Mouse (Mus musculus): Measurements from ENCODE around the gene Ppat. TPM values are rescaled to one million over a fixed set of nuclear protein-coding genes. Genes with fewer than 3 reads are reported as not detected.

Ppat gene
- polyA plus RNA-seq, 1 experiment: 4.0 TPM

DNA sequence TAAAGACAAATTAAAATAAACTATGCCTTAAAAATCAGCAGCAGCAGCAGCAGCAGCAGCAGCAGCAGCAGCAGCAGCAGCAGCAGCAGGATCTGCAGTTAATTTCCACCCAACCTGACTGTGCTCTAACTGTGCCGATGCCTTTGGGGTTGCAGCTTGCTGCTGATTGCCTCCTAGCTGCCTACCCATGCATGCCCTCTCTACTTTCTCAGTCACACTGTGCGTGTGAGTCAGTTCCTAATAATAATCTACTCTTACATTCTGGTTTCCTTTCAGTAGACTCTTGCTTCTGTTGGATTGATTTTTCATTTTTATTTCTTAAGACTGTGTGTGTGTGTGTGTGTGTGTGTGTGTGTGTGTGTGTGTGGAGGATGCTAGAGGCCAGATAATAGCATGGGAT, 58.3 kb downstream of the Ppat start:
- Histone ChIP-seq H3K4me3 (replicated peaks) (no peak overlapping the region), H3K36me3 (replicated peaks; ENCODE audit: low read length) (peaks cover 92% of the 10 kb centered on the region)
- no peak for TF ChIP-seq FLI1 (IDR thresholded peaks at IDR 0.05; ENCODE audit: low read length)
- no peak for TF ChIP-seq GATA1 (IDR thresholded peaks at IDR 0.05; ENCODE audit: borderline replicate concordance, low read length)

DNA sequence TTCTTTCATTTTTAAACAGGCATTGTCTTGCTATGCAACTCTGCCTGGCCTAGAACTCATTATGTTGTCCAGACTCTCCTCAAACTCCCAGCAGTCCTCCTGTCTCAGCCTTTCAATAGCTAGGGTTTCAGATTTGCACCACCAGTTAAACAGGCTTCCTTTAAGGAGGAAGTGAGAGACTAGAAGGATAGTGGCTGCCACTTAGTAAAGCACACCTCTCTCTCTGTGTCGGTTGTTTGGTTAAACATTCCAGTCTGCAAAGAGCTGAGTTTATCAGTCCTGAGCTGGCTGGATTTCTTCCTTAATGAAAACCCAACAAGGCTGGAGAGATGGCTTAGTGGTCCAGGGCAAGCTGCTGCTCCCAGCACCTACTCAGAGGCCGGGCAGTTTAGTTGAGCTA, 58.8 kb downstream of the Ppat start:
- Histone ChIP-seq H3K9me3 (no peaks in the 10 kb centered on the region), H3K4me1 (peaks cover 15% of the 10 kb centered on the region), H3K4me3 (replicated peaks) (no peak overlapping the region), H3K27me3 (replicated peaks) (no peaks in the 10 kb centered on the region), H3K36me3 (replicated peaks; ENCODE audit: low read length) (peaks cover 91% of the 10 kb centered on the region)
- no peak for TF ChIP-seq FLI1 (IDR thresholded peaks at IDR 0.05; ENCODE audit: low read length)
- TF ChIP-seq GATA1 (IDR thresholded peaks at IDR 0.05; ENCODE audit: borderline replicate concordance, low read length): no peak

More for the DNA sequence above, 58.3 kb downstream of the Ppat start:
- H3K27me3 ChIP-seq (replicated peaks): no peaks in the 10 kb centered on the region
- peaks cover 15% of the 10 kb centered on the region for H3K4me1 ChIP-seq
- H3K9me3 ChIP-seq: no peaks in the 10 kb centered on the region

GRCm38 (mm10) chr5:76887011-76887410, 64.4 kb downstream of the Ppat start:
- Histone ChIP-seq H3K27me3 (replicated peaks) (no peaks in the 10 kb centered on the region), H3K9me3 (no peaks in the 10 kb centered on the region), H3K36me3 (replicated peaks; ENCODE audit: low read length) (peaks cover 95% of the 10 kb centered on the region), H3K4me3 (replicated peaks) (no peak overlapping the region), H3K4me1 (0 out of 2 replicates have a peak, but pooled peaks cover 1% of the 10 kb centered on the region)
- TF ChIP-seq FLI1 (IDR thresholded peaks at IDR 0.05; ENCODE audit: low read length): no peak
- TF ChIP-seq GATA1 (IDR thresholded peaks at IDR 0.05; ENCODE audit: borderline replicate concordance, low read length): no peak

DNA sequence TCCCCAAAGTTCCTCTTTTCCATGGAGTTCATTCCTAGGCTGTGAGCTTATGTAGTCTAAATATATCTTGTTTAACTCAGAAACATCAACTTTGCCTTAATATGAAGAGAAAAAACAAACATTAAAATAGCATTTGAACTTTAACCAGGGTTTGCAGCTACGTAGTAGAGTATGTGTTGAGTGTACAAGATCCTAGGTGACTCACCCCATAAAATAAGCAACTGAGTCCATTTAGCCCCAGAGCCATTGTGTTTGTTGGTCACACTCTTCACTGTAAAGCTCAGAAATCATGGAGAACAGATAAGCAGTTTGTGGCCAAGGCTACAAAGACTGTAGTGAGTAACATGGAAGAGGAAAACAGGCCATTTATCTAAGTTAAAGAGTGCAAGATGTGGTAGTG, 67.3 kb downstream of the Ppat start:
- no peak overlapping the region for H3K4me3 ChIP-seq (replicated peaks)
- no peak for TF ChIP-seq FLI1 (IDR thresholded peaks at IDR 0.05; ENCODE audit: low read length)
- TF ChIP-seq GATA1 (IDR thresholded peaks at IDR 0.05; ENCODE audit: borderline replicate concordance, low read length): no peak
- H3K4me1 ChIP-seq: no peaks in the 10 kb centered on the region
- peaks cover 92% of the 10 kb centered on the region for H3K36me3 ChIP-seq (replicated peaks; ENCODE audit: low read length)
- no peaks in the 10 kb centered on the region for H3K9me3 ChIP-seq
- no peaks in the 10 kb centered on the region for H3K27me3 ChIP-seq (replicated peaks)

DNA sequence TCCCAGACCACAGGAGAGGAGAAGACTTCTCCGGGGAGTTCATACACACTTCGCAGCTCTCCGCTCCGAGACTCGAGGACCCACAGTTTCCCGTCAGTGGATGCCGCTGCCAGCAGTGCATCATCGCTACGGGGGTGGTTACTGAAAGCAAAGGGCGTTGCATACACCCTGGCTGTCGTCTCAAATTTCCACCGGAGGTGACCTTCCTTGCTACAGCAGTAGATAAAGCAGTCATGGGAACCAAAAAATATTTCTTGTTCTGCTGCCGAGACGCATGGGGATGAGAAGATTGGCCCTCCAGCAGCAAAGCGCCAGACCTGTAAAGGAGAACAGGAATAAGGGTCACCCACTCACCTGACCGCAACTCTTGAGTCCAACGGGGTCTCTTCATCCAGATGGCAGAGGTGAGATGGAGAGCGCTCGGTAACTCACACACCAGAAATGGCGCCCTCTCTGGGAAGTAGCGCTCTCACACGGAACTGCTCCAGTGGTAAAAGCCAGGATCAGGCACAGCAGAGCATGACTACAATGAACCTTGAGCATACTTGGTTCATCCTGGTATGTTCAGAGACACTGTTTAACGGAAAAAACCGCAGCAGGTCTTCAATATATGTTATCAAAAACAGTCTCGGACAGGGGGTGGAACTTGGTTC, 75.1 kb downstream of the Ppat start:
- H3K9me3 ChIP-seq: no peaks in the 10 kb centered on the region
- H3K36me3 ChIP-seq (replicated peaks; ENCODE audit: low read length): peaks cover 94% of the 10 kb centered on the region
- H3K4me1 ChIP-seq: no peaks in the 10 kb centered on the region
- TF ChIP-seq GATA1 (IDR thresholded peaks at IDR 0.05; ENCODE audit: borderline replicate concordance, low read length) (no peak), FLI1 (IDR thresholded peaks at IDR 0.05; ENCODE audit: low read length) (no peak)
- H3K4me3 ChIP-seq (replicated peaks): no peak overlapping the region
- no peaks in the 10 kb centered on the region for H3K27me3 ChIP-seq (replicated peaks)

- Histone ChIP-seq H3K4me3 (replicated peaks) (no peak overlapping the region), H3K36me3 (replicated peaks; ENCODE audit: low read length) (peaks cover 100% of the 10 kb centered on the region), H3K4me1 (no peaks in the 10 kb centered on the region), H3K27me3 (replicated peaks) (no peaks in the 10 kb centered on the region), H3K9me3 (no peaks in the 10 kb centered on the region)
- no peak for TF ChIP-seq FLI1 (IDR thresholded peaks at IDR 0.05; ENCODE audit: low read length)
- no peak for TF ChIP-seq GATA1 (IDR thresholded peaks at IDR 0.05; ENCODE audit: borderline replicate concordance, low read length)
Observed at GRCm38 (mm10) chr5:76869553-76869952, 81.8 kb downstream of the Ppat start.

GRCm38 (mm10) chr5:76868693-76869286, 82.6 kb downstream of the Ppat start:
- TF ChIP-seq GATA1 (IDR thresholded peaks at IDR 0.05; ENCODE audit: borderline replicate concordance, low read length): no peak
- no peak for TF ChIP-seq FLI1 (IDR thresholded peaks at IDR 0.05; ENCODE audit: low read length)
- no peaks in the 10 kb centered on the region for H3K9me3 ChIP-seq
- peaks cover 97% of the 10 kb centered on the region for H3K36me3 ChIP-seq (replicated peaks; ENCODE audit: low read length)
- H3K4me1 ChIP-seq: no peaks in the 10 kb centered on the region
- H3K4me3 ChIP-seq (replicated peaks): no peak overlapping the region
- no peaks in the 10 kb centered on the region for H3K27me3 ChIP-seq (replicated peaks)

DNA sequence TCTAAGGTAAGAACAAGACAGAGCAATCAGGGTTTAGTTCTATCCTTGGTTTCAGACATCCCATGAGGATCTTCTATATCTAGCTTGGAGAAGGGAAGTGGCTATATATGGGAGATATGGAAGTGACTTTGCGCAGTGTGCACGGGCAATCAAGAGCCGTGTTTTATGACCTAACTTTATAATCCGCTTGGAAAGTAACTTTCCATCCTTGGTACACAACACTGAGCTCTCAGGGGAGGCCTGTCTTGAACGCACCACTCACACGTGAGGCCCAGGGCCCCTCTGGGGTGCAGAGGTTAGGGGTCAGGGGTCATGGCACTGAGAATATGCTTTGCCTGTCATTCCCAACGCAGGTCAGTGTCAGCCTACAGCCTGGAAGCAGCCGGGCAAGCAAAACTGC, 84.6 kb downstream of the Ppat start:
- peaks cover 91% of the 10 kb centered on the region for H3K36me3 ChIP-seq (replicated peaks; ENCODE audit: low read length)

More for the DNA sequence above, 84.6 kb downstream of the Ppat start:
- no peaks in the 10 kb centered on the region for H3K4me1 ChIP-seq
- no peaks in the 10 kb centered on the region for H3K9me3 ChIP-seq
- no peaks in the 10 kb centered on the region for H3K27me3 ChIP-seq (replicated peaks)
- no peak overlapping the region for H3K4me3 ChIP-seq (replicated peaks)
- TF ChIP-seq FLI1 (IDR thresholded peaks at IDR 0.05; ENCODE audit: low read length) (no peak), GATA1 (IDR thresholded peaks at IDR 0.05; ENCODE audit: borderline replicate concordance, low read length) (no peak)

Other genes with a start within 250 kb of the Ppat start
- gene Aasdh, start 46.1 kb downstream of the Ppat start, polyA plus RNA-seq (2012; ENCODE audit: insufficient read depth, low replicate concordance): 0.31 TPM in 1 of 2 replicates, not detected in the other
- gene Paics, start 271 bp downstream of the Ppat start, polyA plus RNA-seq (2012; ENCODE audit: insufficient read depth, low replicate concordance): 2.7 and 25.3 TPM in 2 replicates
- 10.0 and 62.0 TPM in 2 replicates for gene Srp72, start 23.1 kb upstream of the Ppat start, polyA plus RNA-seq (2012; ENCODE audit: insufficient read depth, low replicate concordance)
- not detected in 2 replicates for gene Arl9, start 52.5 kb upstream of the Ppat start, polyA plus RNA-seq (2012; ENCODE audit: insufficient read depth, low replicate concordance)
- gene Thegl, start 64.4 kb upstream of the Ppat start, polyA plus RNA-seq (2012; ENCODE audit: insufficient read depth, low replicate concordance): not detected in 2 replicates
- 2.5 TPM in 1 of 2 replicates, not detected in the other for gene Hopx, start 163.5 kb upstream of the Ppat start, polyA plus RNA-seq (2012; ENCODE audit: insufficient read depth, low replicate concordance)

Data from megakaryocyte, embryonic 14.5 days (primary cell).